Mouse (Mus musculus): ENCODE measurements around the gene Myo10. TPM values are rescaled to one million over a fixed set of nuclear protein-coding genes. Genes with fewer than 3 reads are reported as not detected.

Myo10 gene
- polyA plus RNA-seq, 1 experiment from 2014 or later, result 30.4 TPM

GRCm38 (mm10) chr15:25785456-25786390 lies 163.4 kb downstream of the Myo10 start:
- WGBS, result 86% methylated on average over 35 of the region's 35 CpGs
- peaks cover 37% of the 10 kb centered on the region for H3K36me3 ChIP-seq (ENCODE audit: control insufficient read depth, insufficient read depth, low read length)

GRCm38 (mm10) chr15:25787406-25787805 lies 165.1 kb downstream of the Myo10 start:
- Histone ChIP-seq H3K27ac (ENCODE audit: low read length) (no peak overlapping the region), H3K9ac (ENCODE audit: low read length) (no peak overlapping the region), H3K4me3 (replicated peaks; ENCODE audit: low read length) (no peak overlapping the region), H3K36me3 (ENCODE audit: control insufficient read depth, insufficient read depth, low read length) (peaks cover 32% of the 10 kb centered on the region), H3K4me2 (ENCODE audit: low read depth, low read length) (no peak overlapping the region), H3K4me1 (ENCODE audit: control insufficient read depth, insufficient read depth, low read length) (no peaks in the 10 kb centered on the region), H3K9me3 (replicated peaks; ENCODE audit: control insufficient read depth, low read length) (no peaks in the 10 kb centered on the region), H3K27me3 (ENCODE audit: control insufficient read depth, insufficient read depth, low read length) (no peaks in the 10 kb centered on the region)
- WGBS, result 73% methylated on average over 9 of the region's 9 CpGs
- no peak for ATAC-seq (ENCODE audit: insufficient read depth, low FRiP score)

More at GRCm38 (mm10) chr15:25785456-25786390, 163.4 kb downstream of the Myo10 start:
- Histone ChIP-seq H3K4me3 (replicated peaks; ENCODE audit: low read length) (no peak overlapping the region), H3K27ac (ENCODE audit: low read length) (no peak overlapping the region), H3K9ac (ENCODE audit: low read length) (no peak overlapping the region), H3K9me3 (replicated peaks; ENCODE audit: control insufficient read depth, low read length) (no peaks in the 10 kb centered on the region), H3K4me2 (ENCODE audit: low read depth, low read length) (no peak overlapping the region), H3K27me3 (ENCODE audit: control insufficient read depth, insufficient read depth, low read length) (no peaks in the 10 kb centered on the region), H3K4me1 (ENCODE audit: control insufficient read depth, insufficient read depth, low read length) (no peaks in the 10 kb centered on the region)
- no peak for ATAC-seq (ENCODE audit: insufficient read depth, low FRiP score)

GRCm38 (mm10) chr15:25787965-25788364 lies 165.6 kb downstream of the Myo10 start:
- Histone ChIP-seq H3K4me3 (replicated peaks; ENCODE audit: low read length) (no peak overlapping the region), H3K4me1 (ENCODE audit: control insufficient read depth, insufficient read depth, low read length) (no peaks in the 10 kb centered on the region), H3K27ac (ENCODE audit: low read length) (no peak overlapping the region), H3K4me2 (ENCODE audit: low read depth, low read length) (no peak overlapping the region), H3K9me3 (replicated peaks; ENCODE audit: control insufficient read depth, low read length) (no peaks in the 10 kb centered on the region), H3K9ac (ENCODE audit: low read length) (no peak overlapping the region), H3K27me3 (ENCODE audit: control insufficient read depth, insufficient read depth, low read length) (no peaks in the 10 kb centered on the region), H3K36me3 (ENCODE audit: control insufficient read depth, insufficient read depth, low read length) (peaks cover 33% of the 10 kb centered on the region)
- no peak for ATAC-seq (ENCODE audit: insufficient read depth, low FRiP score)
- 90% methylated on average over 8 of the region's 8 CpGs for whole genome bisulfite sequencing

GRCm38 (mm10) chr15:25788565-25788964 lies 166.2 kb downstream of the Myo10 start:
- Histone ChIP-seq H3K4me1 (ENCODE audit: control insufficient read depth, insufficient read depth, low read length) (no peaks in the 10 kb centered on the region), H3K27ac (ENCODE audit: low read length) (0 out of 2 replicates have a peak overlapping the region, but pooled peaks have one; percentile 8), H3K36me3 (ENCODE audit: control insufficient read depth, insufficient read depth, low read length) (peaks cover 37% of the 10 kb centered on the region), H3K27me3 (ENCODE audit: control insufficient read depth, insufficient read depth, low read length) (no peaks in the 10 kb centered on the region), H3K4me2 (ENCODE audit: low read depth, low read length) (no peak overlapping the region), H3K4me3 (replicated peaks; ENCODE audit: low read length) (no peak overlapping the region), H3K9me3 (replicated peaks; ENCODE audit: control insufficient read depth, low read length) (no peaks in the 10 kb centered on the region), H3K9ac (ENCODE audit: low read length) (no peak overlapping the region)
- 93% methylated on average over 7 of the region's 7 CpGs for WGBS
- no peak for ATAC-seq (ENCODE audit: insufficient read depth, low FRiP score)

- Histone ChIP-seq H3K9ac (ENCODE audit: low read length) (no peak overlapping the region), H3K36me3 (ENCODE audit: control insufficient read depth, insufficient read depth, low read length) (peaks cover 37% of the 10 kb centered on the region), H3K4me3 (replicated peaks; ENCODE audit: low read length) (no peak overlapping the region), H3K27me3 (ENCODE audit: control insufficient read depth, insufficient read depth, low read length) (no peaks in the 10 kb centered on the region), H3K4me1 (ENCODE audit: control insufficient read depth, insufficient read depth, low read length) (no peaks in the 10 kb centered on the region), H3K27ac (ENCODE audit: low read length) (0 out of 2 replicates have a peak overlapping the region, but pooled peaks have one; percentile 9), H3K9me3 (replicated peaks; ENCODE audit: control insufficient read depth, low read length) (no peaks in the 10 kb centered on the region), H3K4me2 (ENCODE audit: low read depth, low read length) (no peak overlapping the region)
- no peak for ATAC-seq (ENCODE audit: insufficient read depth, low FRiP score)
- WGBS, result 84% methylated on average over 10 of the region's 10 CpGs
These were observed 166.9 kb downstream of the Myo10 start for GRCm38 (mm10) chr15:25789241-25789640.

- WGBS, result 73% methylated on average over 8 of the region's 8 CpGs
- Histone ChIP-seq H3K27ac (ENCODE audit: low read length) (peak overlapping the region; percentile 17; the same call in 1 of the 2 replicates), H3K4me1 (ENCODE audit: control insufficient read depth, insufficient read depth, low read length) (no peaks in the 10 kb centered on the region), H3K9ac (ENCODE audit: low read length) (no peak overlapping the region), H3K4me2 (ENCODE audit: low read depth, low read length) (no peak overlapping the region), H3K27me3 (ENCODE audit: control insufficient read depth, insufficient read depth, low read length) (no peaks in the 10 kb centered on the region), H3K36me3 (ENCODE audit: control insufficient read depth, insufficient read depth, low read length) (peaks cover 33% of the 10 kb centered on the region; the same call in 1 of the 2 replicates), H3K4me3 (replicated peaks; ENCODE audit: low read length) (no peak overlapping the region), H3K9me3 (replicated peaks; ENCODE audit: control insufficient read depth, low read length) (no peaks in the 10 kb centered on the region)
- ATAC-seq (ENCODE audit: insufficient read depth, low FRiP score), result no peak
These were observed 169.5 kb downstream of the Myo10 start for GRCm38 (mm10) chr15:25791660-25792353.

GRCm38 (mm10) chr15:25794123-25794522 lies 171.8 kb downstream of the Myo10 start:
- Histone ChIP-seq H3K4me2 (ENCODE audit: low read depth, low read length) (no peak overlapping the region), H3K27me3 (ENCODE audit: control insufficient read depth, insufficient read depth, low read length) (no peaks in the 10 kb centered on the region), H3K9ac (ENCODE audit: low read length) (no peak overlapping the region), H3K4me1 (ENCODE audit: control insufficient read depth, insufficient read depth, low read length) (no peaks in the 10 kb centered on the region), H3K4me3 (replicated peaks; ENCODE audit: low read length) (no peak overlapping the region), H3K27ac (ENCODE audit: low read length) (no peak overlapping the region), H3K9me3 (replicated peaks; ENCODE audit: control insufficient read depth, low read length) (no peaks in the 10 kb centered on the region), H3K36me3 (ENCODE audit: control insufficient read depth, insufficient read depth, low read length) (peaks cover 28% of the 10 kb centered on the region; the same call in 1 of the 2 replicates)
- ATAC-seq (ENCODE audit: insufficient read depth, low FRiP score), result no peak
- 85% methylated on average over 8 of the region's 8 CpGs for WGBS

- H3K4me3 ChIP-seq (replicated peaks; ENCODE audit: low read length), result no peak overlapping the region
- no peaks in the 10 kb centered on the region for H3K4me1 ChIP-seq (ENCODE audit: control insufficient read depth, insufficient read depth, low read length)
- peaks cover 40% of the 10 kb centered on the region; the same call in 1 of the 2 replicates for H3K36me3 ChIP-seq (ENCODE audit: control insufficient read depth, insufficient read depth, low read length)
- no peak for ATAC-seq (ENCODE audit: insufficient read depth, low FRiP score)
- no peaks in the 10 kb centered on the region for H3K9me3 ChIP-seq (replicated peaks; ENCODE audit: control insufficient read depth, low read length)
- no peak overlapping the region for H3K27ac ChIP-seq (ENCODE audit: low read length)
- H3K9ac ChIP-seq (ENCODE audit: low read length), result no peak overlapping the region
- no peak overlapping the region for H3K4me2 ChIP-seq (ENCODE audit: low read depth, low read length)
- H3K27me3 ChIP-seq (ENCODE audit: control insufficient read depth, insufficient read depth, low read length), result no peaks in the 10 kb centered on the region
- WGBS, result 93% methylated on average over 9 of the region's 9 CpGs
These were observed 173.2 kb downstream of the Myo10 start for GRCm38 (mm10) chr15:25795496-25795895.

GRCm38 (mm10) chr15:25796353-25796752 lies 174.0 kb downstream of the Myo10 start:
- H3K27ac ChIP-seq (ENCODE audit: low read length), result no peak overlapping the region
- no peak overlapping the region for H3K9ac ChIP-seq (ENCODE audit: low read length)
- no peak overlapping the region for H3K4me2 ChIP-seq (ENCODE audit: low read depth, low read length)
- H3K4me1 ChIP-seq (ENCODE audit: control insufficient read depth, insufficient read depth, low read length), result no peaks in the 10 kb centered on the region
- no peaks in the 10 kb centered on the region for H3K27me3 ChIP-seq (ENCODE audit: control insufficient read depth, insufficient read depth, low read length)
- 61% methylated on average over 3 of the region's 3 CpGs for WGBS
- peaks cover 41% of the 10 kb centered on the region; the same call in 1 of the 2 replicates for H3K36me3 ChIP-seq (ENCODE audit: control insufficient read depth, insufficient read depth, low read length)
- no peaks in the 10 kb centered on the region for H3K9me3 ChIP-seq (replicated peaks; ENCODE audit: control insufficient read depth, low read length)
- ATAC-seq (ENCODE audit: insufficient read depth, low FRiP score), result no peak
- no peak overlapping the region for H3K4me3 ChIP-seq (replicated peaks; ENCODE audit: low read length)
